Comparison of ENCODE assay signal across 9 mouse cellular contexts in genomic region chr9:34983513-34984462, GRCm38 (mm10).
DNase-seq lines count a peak whose midpoint lies in the region; ATAC-seq and TF ChIP-seq lines count a peak whose summit lies in the region.
"Had no signal": no experiment of that assay in that cellular context is flagged by ENCODE, and none has a peak within 500 bp of the region (broad histone marks: within the 10 kb centered on the region; RNA-seq: fewer than 3 reads in every experiment).

No protein-coding gene starts in this region.

- ATAC-seq in granulocyte monocyte progenitor cell, adult 5-6 weeks (replicated peaks; ENCODE audit: poor library complexity, severe bottlenecking): peak; percentile 89
- ATAC-seq in intestine, postnatal 0 days: peak; percentile 91
- no peak for ATAC-seq in stomach, embryonic 15.5 days (ENCODE audit: insufficient read depth, low FRiP score, low read depth)

- no peak overlapping the region for H3K9ac ChIP-seq in intestine, postnatal 0 days (ENCODE audit: low read depth, low read length)
- H3K9ac ChIP-seq in stomach, embryonic 15.5 days: no peak overlapping the region

- H3K36me3 ChIP-seq in intestine, postnatal 0 days (ENCODE audit: control insufficient read depth, insufficient read depth): no peaks in the 10 kb centered on the region
- no peaks in the 10 kb centered on the region for H3K36me3 ChIP-seq in stomach, embryonic 15.5 days

- H3K4me3 ChIP-seq in bone marrow, adult 2 months (replicated peaks; ENCODE audit: control insufficient read depth, low read depth, low read length): no peak overlapping the region
- no peak overlapping the region for H3K4me3 ChIP-seq in intestine, postnatal 0 days (ENCODE audit: low read depth, low read length)
- no peak overlapping the region for H3K4me3 ChIP-seq in stomach, embryonic 15.5 days (replicated peaks)
- H3K4me3 ChIP-seq: myocyte had no signal

- peaks cover 65% of the 10 kb centered on the region for H3K27me3 ChIP-seq in intestine, postnatal 0 days (replicated peaks; ENCODE audit: control insufficient read depth, insufficient read depth, low read length)
- H3K27me3 ChIP-seq in stomach, embryonic 15.5 days (replicated peaks): no peaks in the 10 kb centered on the region; the same call in 1 of the 2 replicates

- peak overlapping the region; percentile 10; the same call in 1 of the 2 replicates for H3K4me2 ChIP-seq in intestine, postnatal 0 days (replicated peaks; ENCODE audit: low read depth)
- peak overlapping the region; percentile 11; the same call in 1 of the 2 replicates for H3K4me2 ChIP-seq in stomach, embryonic 15.5 days

- H3K27ac ChIP-seq in bone marrow, adult 2 months (ENCODE audit: control insufficient read depth, insufficient read depth, low read depth, low read length, poor library complexity): no peak overlapping the region
- no peak overlapping the region for H3K27ac ChIP-seq in intestine, postnatal 0 days (ENCODE audit: low read depth, low read length)
- H3K27ac ChIP-seq in stomach, embryonic 15.5 days: no peak overlapping the region

- peak; percentile 62 for TF ChIP-seq CTCF in bone marrow, adult 2 months (IDR thresholded peaks at IDR 0.05; ENCODE audit: control insufficient read depth, insufficient read depth, low read length)
- TF ChIP-seq CTCF in intestine, postnatal 0 days (IDR thresholded peaks at IDR 0.05; ENCODE audit: low read depth): peak; percentile 84

- peak; percentile 61 to 70 for DNase-seq in cerebellum, postnatal 10 days
- no peak for DNase-seq in cerebellum, adult 8-10 months
- peak; percentile 68 for DNase-seq in 416B (ENCODE audit: low read depth)
- peak; percentile 62 for DNase-seq in lung, postnatal 36 days

- TF ChIP-seq POLR2A in bone marrow, adult 2 months (IDR thresholded peaks at IDR 0.05; ENCODE audit: borderline replicate concordance, control insufficient read depth, low read depth, low read length): no peak

- no peaks in the 10 kb centered on the region for H3K4me1 ChIP-seq in bone marrow, adult 2 months (ENCODE audit: control insufficient read depth, insufficient read depth, low read length)
- H3K4me1 ChIP-seq in intestine, postnatal 0 days (replicated peaks; ENCODE audit: control insufficient read depth, insufficient read depth, low read length): peaks cover 6% of the 10 kb centered on the region
- H3K4me1 ChIP-seq in stomach, embryonic 15.5 days: no peaks in the 10 kb centered on the region

- peaks cover 5% of the 10 kb centered on the region for H3K9me3 ChIP-seq in intestine, postnatal 0 days (ENCODE audit: control insufficient read depth)
- H3K9me3 ChIP-seq in stomach, embryonic 15.5 days: no peaks in the 10 kb centered on the region

- WGBS in bone marrow, adult 2 months: 40% methylated on average over 12 of the region's 12 CpGs
- 17% methylated on average over 12 of the region's 12 CpGs for WGBS in intestine, postnatal 0 days
- 28% methylated on average over 12 of the region's 12 CpGs for WGBS in stomach, embryonic 15.5 days
